Mouse (Mus musculus): ENCODE results near the gene Cfap97d1.

- no peak for TF ChIP-seq CTCF (IDR thresholded peaks at IDR 0.05; ENCODE audit: low read depth)
- no peak for TF ChIP-seq EP300 (IDR thresholded peaks at IDR 0.05; ENCODE audit: low read depth)
Observed at GRCm38 (mm10) chr11:102011510-102011909, 27.4 kb downstream of the Cfap97d1 start.

All from liver, postnatal 0 days (tissue).